Mouse (Mus musculus) left cerebral cortex, postnatal 10 days (tissue): Measurements from ENCODE around the gene Spaca3. TPM values are rescaled to one million over a fixed set of nuclear protein-coding genes. Genes with fewer than 3 reads are reported as not detected.

Source experiments
- DNase-seq, 2 experiments: peaks; one replicate each; pipeline ENCODE4 v3.0.0; 2021 to 2022; ENCODE audit warnings: low spot score in 2 of 2, mixed read lengths in 1 of 2; ENCODE audit errors: extremely low spot score in 1 of 2
- intact Hi-C: fragments of 180-260 bp; cut with DNase I; formaldehyde crosslinking; loops from one replicate; pipeline ENCODE4 v1.15.1; 2025
- total RNA-seq, 2 experiments: library from RNA; stranded (reverse); gene quantifications; 2 replicates each; pipeline ENCODE4 v1.2.3; 2021

Spaca3 gene
- total RNA-seq, result not detected

- intact Hi-C loops, result no loop called here
- DNase-seq, result no peak
Observed at GRCm38 (mm10) chr11:80858065-80858464, at the start of gene Spaca3. Gene Spaca3 (plus strand): TSS chr11:80858365.

GRCm38 (mm10) chr11:80808551-80809070 lies 49.6 kb upstream of the Spaca3 start:
- intact Hi-C loops, result no loop called here
- DNase-seq, result no peak

- no peak for DNase-seq
- intact Hi-C loops, result no loop called here
Observed at GRCm38 (mm10) chr11:80809666-80809992, 48.5 kb upstream of the Spaca3 start.

GRCm38 (mm10) chr11:80809993-80810821 lies 48.0 kb upstream of the Spaca3 start, which contains the start of gene Tmem98:
Gene Tmem98 (plus strand): TSS chr11:80810175.
- peak in 1 of 2 experiments; percentile 44 for DNase-seq

GRCm38 (mm10) chr11:80811156-80811555 lies 47.0 kb upstream of the Spaca3 start:
- intact Hi-C loops, result no loop called here
- no peak for DNase-seq

More at GRCm38 (mm10) chr11:80809993-80810821, 48.0 kb upstream of the Spaca3 start, which contains the start of gene Tmem98:
- intact Hi-C loops, result no loop called here

GRCm38 (mm10) chr11:80815354-80815753 lies 42.8 kb upstream of the Spaca3 start:
- intact Hi-C loops, result no loop called here
- no peak for DNase-seq

GRCm38 (mm10) chr11:80818060-80818697 lies 40.0 kb upstream of the Spaca3 start:
- intact Hi-C loops, result loop anchor here (2.0 kb wide), 1 partner anchor 121 kb away; no protein-coding TSS in a partner anchor
- DNase-seq, result peak; percentile 71 to 75

GRCm38 (mm10) chr11:80820085-80820484 lies 38.1 kb upstream of the Spaca3 start:
- intact Hi-C loops, result loop anchor here (2.0 to 5.0 kb wide), 2 partner anchors 332 to 793 kb away; no protein-coding TSS in a partner anchor
- DNase-seq, result no peak

GRCm38 (mm10) chr11:80821296-80821695 lies 36.9 kb upstream of the Spaca3 start:
- peak; percentile 34 to 60 for DNase-seq
- intact Hi-C loops, result loop anchor here (2.0 to 5.0 kb wide), 2 partner anchors 331 to 792 kb away; no protein-coding TSS in a partner anchor

GRCm38 (mm10) chr11:80821794-80822193 lies 36.4 kb upstream of the Spaca3 start:
- intact Hi-C loops, result loop anchor here (2.0 to 5.0 kb wide), 2 partner anchors 331 to 791 kb away; no protein-coding TSS in a partner anchor
- DNase-seq, result no peak

GRCm38 (mm10) chr11:80835395-80835794 lies 22.8 kb upstream of the Spaca3 start:
- intact Hi-C loops, result no loop called here
- DNase-seq, result no peak

GRCm38 (mm10) chr11:80835841-80836240 lies 22.3 kb upstream of the Spaca3 start:
- intact Hi-C loops, result no loop called here
- DNase-seq, result no peak

- intact Hi-C loops, result no loop called here
- DNase-seq, result no peak
Observed at GRCm38 (mm10) chr11:80838724-80839123, 19.4 kb upstream of the Spaca3 start.

GRCm38 (mm10) chr11:80843435-80843834 lies 14.7 kb upstream of the Spaca3 start:
- DNase-seq, result no peak
- intact Hi-C loops, result no loop called here

- no peak for DNase-seq
- intact Hi-C loops, result no loop called here
Observed at GRCm38 (mm10) chr11:80845486-80845885, 12.7 kb upstream of the Spaca3 start.

- no peak for DNase-seq
- intact Hi-C loops, result no loop called here
Observed at GRCm38 (mm10) chr11:80846115-80846514, 12.1 kb upstream of the Spaca3 start.

GRCm38 (mm10) chr11:80848131-80848530 lies 10.0 kb upstream of the Spaca3 start:
- DNase-seq, result no peak
- intact Hi-C loops, result no loop called here

GRCm38 (mm10) chr11:80851859-80852258 lies 6.3 kb upstream of the Spaca3 start:
- DNase-seq, result no peak
- intact Hi-C loops, result no loop called here

- DNase-seq, result peak in 1 of 2 experiments; percentile 16
- intact Hi-C loops, result no loop called here
Observed at GRCm38 (mm10) chr11:80853014-80853413, 5.2 kb upstream of the Spaca3 start.

- DNase-seq, result no peak
- intact Hi-C loops, result no loop called here
Observed at GRCm38 (mm10) chr11:80854430-80854829, 3.7 kb upstream of the Spaca3 start.
